Mouse (Mus musculus) hindbrain, embryonic 12.5 days (tissue): ENCODE results near the gene 1700013G24Rik. TPM values are rescaled to one million over a fixed set of nuclear protein-coding genes. Genes with fewer than 3 reads are reported as not detected.

Experiments
- ATAC-seq: fragments of 200-750 bp; cut with Nextera tagmentation; 2 replicates; pipeline ENCODE4 v1.8.0; 2017; ENCODE audit warnings: moderate TSS enrichment; ENCODE audit not compliant: low FRiP score
- H3K27ac ChIP-seq: fragments of 300-500 bp; sonication (generic); 2 replicates; pipeline ENCODE4 v1.5.1; 2016; ENCODE audit warnings: mild to moderate bottlenecking
- H3K27me3 ChIP-seq: fragments of 300-500 bp; sonication (generic); 2 replicates; pipeline ENCODE4 v1.6.1; 2016; ENCODE audit warnings: mild to moderate bottlenecking
- H3K36me3 ChIP-seq: fragments of 300-500 bp; sonication (generic); 2 replicates; pipeline ENCODE4 v1.6.1; 2016; ENCODE audit warnings: mild to moderate bottlenecking
- H3K4me1 ChIP-seq: fragments of 300-500 bp; sonication (generic); 2 replicates; pipeline ENCODE4 v1.6.1; 2016
- H3K4me2 ChIP-seq: fragments of 300-500 bp; sonication (generic); replicated peaks from 2 replicates; pipeline ENCODE4 v1.6.1; 2016; ENCODE audit warnings: mild to moderate bottlenecking
- H3K4me3 ChIP-seq: fragments of 300-500 bp; sonication (generic); 2 replicates; pipeline ENCODE4 v1.5.1; 2016; ENCODE audit warnings: mild to moderate bottlenecking
- H3K9ac ChIP-seq: fragments of 300-500 bp; sonication (generic); 2 replicates; pipeline ENCODE4 v1.6.1; 2016; ENCODE audit warnings: mild to moderate bottlenecking, moderate library complexity
- H3K9me3 ChIP-seq: fragments of 300-500 bp; sonication (generic); replicated peaks from 2 replicates; pipeline ENCODE4 v1.6.1; 2016; ENCODE audit warnings: mild to moderate bottlenecking
- WGBS: fragments of 180-500 bp; shearing (Covaris S2); methylation state at CpG from one replicate; pipeline ENCODE4 v1.1.7; 2016; 5-methylcytosine and 5-hydroxymethylcytosine counted together
- polyA plus RNA-seq: library from polyadenylated mRNA; unstranded; fragments of >200 nt; fragmentation: Nextera tagmentation; extraction: Ambion mirVana; gene quantifications from 2 replicates; pipeline ENCODE4 v1.2.1, GENCODE M21; 2016

Gene 1700013G24Rik
- polyA plus RNA-seq, 1 experiment from 2014 or later = not detected

GRCm38 (mm10) chr4:137480993-137481340 is 27.9 kb downstream of the 1700013G24Rik start:
- H3K27ac ChIP-seq = no peak overlapping the region
- no peak overlapping the region for H3K4me2 ChIP-seq
- ATAC-seq = no peak
- no peaks in the 10 kb centered on the region for H3K27me3 ChIP-seq
- H3K4me3 ChIP-seq = no peak overlapping the region
- H3K9me3 ChIP-seq = no peaks in the 10 kb centered on the region
- WGBS = 38% methylated on average over 1 of the region's 1 CpGs
- no peaks in the 10 kb centered on the region for H3K36me3 ChIP-seq
- H3K4me1 ChIP-seq = peaks cover 76% of the 10 kb centered on the region
- 0 out of 2 replicates have a peak overlapping the region, but pooled peaks have one; percentile 23 for H3K9ac ChIP-seq

- H3K9ac ChIP-seq = 0 out of 2 replicates have a peak overlapping the region, but pooled peaks have one; percentile 18
- H3K4me2 ChIP-seq = no peak overlapping the region
- peaks cover 76% of the 10 kb centered on the region for H3K4me1 ChIP-seq
- H3K4me3 ChIP-seq = no peak overlapping the region
- no peak overlapping the region for H3K27ac ChIP-seq
- WGBS = 57% methylated on average over 13 of the region's 13 CpGs
- no peaks in the 10 kb centered on the region for H3K36me3 ChIP-seq
- no peak for ATAC-seq
- no peaks in the 10 kb centered on the region for H3K27me3 ChIP-seq
- H3K9me3 ChIP-seq = no peaks in the 10 kb centered on the region
Measured at GRCm38 (mm10) chr4:137481381-137482030, 28.4 kb downstream of the 1700013G24Rik start.

DNA sequence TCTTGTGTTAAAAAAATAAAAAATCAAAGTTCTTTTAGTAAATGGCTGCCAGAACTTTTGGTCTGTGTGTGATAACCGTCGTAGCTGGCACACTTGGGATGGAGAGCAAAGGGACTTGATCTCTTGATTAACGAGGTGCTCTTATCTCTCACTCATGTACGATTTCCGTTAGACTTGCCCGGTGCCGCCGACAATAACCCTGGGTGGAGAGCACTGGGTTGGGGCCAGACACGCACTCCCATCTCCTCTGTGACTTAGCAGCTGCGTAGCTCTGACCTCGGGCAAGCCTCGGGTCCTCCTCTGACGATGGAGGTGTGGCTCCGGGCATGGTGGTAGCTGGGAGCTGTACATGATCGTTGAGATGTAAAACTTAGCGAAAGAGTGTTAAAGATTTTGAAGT is 30.8 kb downstream of the 1700013G24Rik start:
- no peak overlapping the region for H3K4me3 ChIP-seq
- H3K27me3 ChIP-seq = no peaks in the 10 kb centered on the region
- no peak overlapping the region for H3K9ac ChIP-seq
- H3K36me3 ChIP-seq = no peaks in the 10 kb centered on the region
- no peak overlapping the region for H3K4me2 ChIP-seq
- H3K27ac ChIP-seq = no peak overlapping the region
- peaks cover 84% of the 10 kb centered on the region for H3K4me1 ChIP-seq
- 81% methylated on average over 16 of the region's 16 CpGs for WGBS
- ATAC-seq = no peak
- H3K9me3 ChIP-seq = no peaks in the 10 kb centered on the region

GRCm38 (mm10) chr4:137484586-137484985 is 31.5 kb downstream of the 1700013G24Rik start:
- no peak for ATAC-seq
- Histone ChIP-seq H3K4me3 (no peak overlapping the region), H3K9ac (peak overlapping the region; percentile 4; the same call in 1 of the 2 replicates), H3K27ac (peak overlapping the region; percentile 35), H3K36me3 (no peaks in the 10 kb centered on the region), H3K9me3 (no peaks in the 10 kb centered on the region), H3K4me2 (no peak overlapping the region), H3K27me3 (no peaks in the 10 kb centered on the region), H3K4me1 (peaks cover 84% of the 10 kb centered on the region)
- 67% methylated on average over 7 of the region's 7 CpGs for WGBS

DNA sequence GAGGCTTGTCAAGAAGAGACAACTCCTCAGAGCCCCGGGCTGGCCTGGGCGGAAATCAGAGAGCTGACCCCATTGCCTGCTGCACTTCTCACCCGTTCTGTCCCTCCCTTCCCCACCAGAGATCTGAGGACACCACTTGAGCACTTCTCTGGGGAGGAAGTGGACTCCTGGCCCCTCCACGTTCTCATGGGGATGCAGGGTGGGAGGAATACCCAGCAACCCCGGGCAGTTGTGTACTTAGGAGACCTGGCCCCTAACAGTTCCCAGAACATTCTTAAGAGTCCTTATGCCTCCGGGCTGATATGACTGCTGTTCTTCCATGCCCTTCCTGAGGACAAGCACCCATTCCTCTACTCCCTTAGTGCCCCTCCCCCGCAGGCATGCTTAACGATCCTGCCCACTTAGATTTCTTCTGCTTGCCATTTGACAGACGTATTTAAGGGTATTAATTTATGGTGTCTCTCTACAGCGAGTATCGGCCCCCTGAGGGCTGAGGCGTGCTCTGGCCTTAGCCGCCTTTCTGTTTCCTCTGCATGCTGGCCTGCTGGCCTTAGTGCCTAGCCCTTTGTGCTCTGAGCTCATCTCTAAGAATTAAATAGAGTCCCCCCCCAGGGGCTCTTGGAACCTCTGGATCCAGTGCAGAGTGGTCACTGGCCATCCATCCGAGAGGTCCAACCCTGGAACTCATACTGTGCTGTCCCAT is 32.3 kb downstream of the 1700013G24Rik start:
- H3K27ac ChIP-seq = no peak overlapping the region; the same call in 1 of the 2 replicates
- no peak overlapping the region for H3K4me3 ChIP-seq
- no peak overlapping the region for H3K4me2 ChIP-seq
- H3K27me3 ChIP-seq = no peaks in the 10 kb centered on the region
- ATAC-seq = no peak
- H3K9me3 ChIP-seq = no peaks in the 10 kb centered on the region
- 36% methylated on average over 14 of the region's 14 CpGs for WGBS
- H3K36me3 ChIP-seq = no peaks in the 10 kb centered on the region
- H3K4me1 ChIP-seq = peaks cover 77% of the 10 kb centered on the region
- H3K9ac ChIP-seq = no peak overlapping the region

DNA sequence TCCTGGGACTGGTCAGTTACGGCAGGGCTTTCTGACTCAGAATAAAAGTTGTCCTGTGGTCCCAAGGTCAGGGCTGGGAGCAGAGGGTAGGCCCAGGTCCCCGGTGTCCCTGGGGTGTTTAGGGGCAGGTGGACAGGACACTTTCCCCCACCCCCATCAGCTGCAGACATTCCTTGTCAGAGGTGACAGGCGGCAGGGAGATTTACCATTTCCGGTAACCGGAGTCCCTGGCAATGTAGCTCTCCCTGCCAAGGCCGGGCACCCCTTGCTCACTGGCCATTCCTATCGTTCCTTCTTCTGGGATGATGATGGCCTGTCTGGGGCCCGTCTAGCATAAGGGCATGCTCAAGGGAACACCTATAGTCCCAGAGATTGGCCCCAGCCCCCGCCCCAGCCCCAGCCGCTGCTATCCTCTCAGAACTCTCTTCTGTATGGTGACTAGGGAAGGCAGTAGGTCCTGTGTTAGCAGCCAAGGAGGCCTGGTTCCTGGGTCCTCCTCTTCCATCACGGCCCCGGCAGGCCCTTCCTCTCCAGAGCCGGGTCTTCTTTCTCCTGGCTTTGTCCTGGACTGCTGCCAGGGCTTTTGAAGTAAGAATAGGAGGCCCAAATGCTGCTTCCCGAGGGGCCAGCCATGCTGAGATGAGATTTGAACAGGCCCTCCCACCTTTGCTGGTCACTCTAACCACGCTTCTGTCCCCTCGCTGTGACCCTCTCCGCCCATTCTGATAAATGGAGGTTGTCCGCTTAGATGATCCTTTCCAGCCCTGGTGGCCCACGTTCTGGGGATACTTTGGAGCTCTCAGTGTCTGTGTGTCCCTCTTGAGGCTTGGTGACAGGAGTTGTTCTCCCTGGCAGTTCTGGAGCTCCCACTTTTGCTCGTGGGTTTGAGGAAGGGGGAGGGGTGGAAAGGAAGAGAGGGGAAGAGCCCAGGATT is 33.3 kb downstream of the 1700013G24Rik start:
- no peak for ATAC-seq
- Histone ChIP-seq H3K27me3 (no peaks in the 10 kb centered on the region), H3K36me3 (no peaks in the 10 kb centered on the region), H3K4me2 (no peak overlapping the region; the same call in 1 of the 2 replicates), H3K9ac (peak overlapping the region; percentile 1; the same call in 1 of the 2 replicates), H3K27ac (peak overlapping the region; percentile 24; the same call in 1 of the 2 replicates), H3K4me3 (no peak overlapping the region), H3K9me3 (no peaks in the 10 kb centered on the region), H3K4me1 (peaks cover 68% of the 10 kb centered on the region)
- 33% methylated on average over 20 of the region's 20 CpGs for WGBS

DNA sequence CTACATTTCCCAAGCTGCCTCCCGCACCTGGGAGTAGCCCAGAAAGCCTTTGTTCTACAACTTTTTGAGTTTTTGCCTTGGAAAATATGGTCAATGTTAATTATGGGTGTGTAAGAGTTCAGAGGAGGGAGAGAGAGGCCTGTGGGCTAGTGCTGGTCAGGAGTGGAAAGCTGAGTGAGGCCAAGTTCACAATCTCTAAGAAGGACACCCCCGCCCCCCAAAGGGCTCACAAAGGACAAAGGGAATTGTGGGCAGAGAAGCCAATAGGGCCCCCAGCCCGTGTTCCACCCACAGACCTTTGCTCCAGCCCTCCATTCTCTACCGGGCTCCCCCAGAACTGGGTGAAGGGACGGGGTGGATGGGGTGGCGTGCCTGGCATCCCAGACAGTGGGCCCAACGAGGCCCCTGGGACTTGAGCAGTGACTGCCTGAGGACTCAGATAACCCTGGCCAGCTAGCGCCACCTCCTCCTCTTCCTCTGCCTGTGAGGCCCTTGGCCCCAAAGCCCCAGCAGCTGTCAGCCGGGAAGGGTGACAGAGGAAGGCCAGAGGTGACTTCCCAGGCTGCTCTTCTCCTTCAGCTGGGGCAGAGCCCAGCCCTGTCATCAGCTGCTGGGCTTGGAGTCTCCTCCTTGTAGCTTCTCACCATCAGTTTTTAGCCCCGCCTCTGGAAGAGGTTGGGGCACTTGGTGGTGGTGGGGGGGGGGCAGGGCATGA is 34.4 kb downstream of the 1700013G24Rik start:
- H3K4me1 ChIP-seq = peaks cover 57% of the 10 kb centered on the region
- peak overlapping the region; percentile 32; the same call in 1 of the 2 replicates for H3K9ac ChIP-seq
- no peak overlapping the region for H3K4me3 ChIP-seq
- H3K27ac ChIP-seq = peak overlapping the region; percentile 23; the same call in 1 of the 2 replicates
- ATAC-seq = no peak
- H3K4me2 ChIP-seq = no peak overlapping the region
- WGBS = 44% methylated on average over 10 of the region's 10 CpGs
- H3K9me3 ChIP-seq = no peaks in the 10 kb centered on the region
- no peaks in the 10 kb centered on the region for H3K36me3 ChIP-seq
- H3K27me3 ChIP-seq = no peaks in the 10 kb centered on the region

DNA sequence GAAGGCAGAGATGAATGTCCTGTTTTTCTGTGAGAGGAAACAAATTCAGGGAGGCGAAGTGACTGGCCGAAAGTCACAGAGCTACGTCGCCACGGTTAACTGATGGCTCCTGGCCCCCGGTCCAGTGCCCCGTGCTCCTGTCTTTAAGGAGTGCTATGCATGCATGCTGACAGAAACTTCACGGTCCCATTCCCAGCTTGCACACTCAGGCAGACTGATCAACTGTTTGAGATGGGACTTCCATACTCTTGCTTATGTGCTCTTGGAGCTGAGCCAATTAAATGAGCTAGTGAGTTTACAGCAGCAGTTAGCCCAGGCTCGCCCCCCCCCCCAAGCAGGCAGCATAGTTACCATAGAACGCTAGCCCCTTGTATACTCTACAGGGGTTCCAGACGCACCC is 35.0 kb downstream of the 1700013G24Rik start:
- no peaks in the 10 kb centered on the region for H3K9me3 ChIP-seq
- no peak overlapping the region for H3K4me3 ChIP-seq
- 26% methylated on average over 11 of the region's 11 CpGs for WGBS
- no peaks in the 10 kb centered on the region for H3K36me3 ChIP-seq
- 0 out of 2 replicates have a peak overlapping the region, but pooled peaks have one; percentile 55 for H3K27ac ChIP-seq
- no peak for ATAC-seq
- no peak overlapping the region for H3K9ac ChIP-seq
- H3K4me1 ChIP-seq = peaks cover 54% of the 10 kb centered on the region
- no peaks in the 10 kb centered on the region for H3K27me3 ChIP-seq
- no peak overlapping the region for H3K4me2 ChIP-seq

GRCm38 (mm10) chr4:137488571-137489303 is 35.7 kb downstream of the 1700013G24Rik start:
- no peak overlapping the region for H3K4me2 ChIP-seq
- no peaks in the 10 kb centered on the region for H3K9me3 ChIP-seq
- H3K4me3 ChIP-seq = no peak overlapping the region
- 10% methylated on average over 12 of the region's 12 CpGs for WGBS
- H3K27me3 ChIP-seq = no peaks in the 10 kb centered on the region
- no peaks in the 10 kb centered on the region for H3K36me3 ChIP-seq
- H3K27ac ChIP-seq = peak overlapping the region; percentile 55
- peak; percentile 52 for ATAC-seq
- H3K4me1 ChIP-seq = peaks cover 54% of the 10 kb centered on the region
- no peak overlapping the region for H3K9ac ChIP-seq

GRCm38 (mm10) chr4:137489996-137490395 is 36.9 kb downstream of the 1700013G24Rik start:
- WGBS = 61% methylated on average over 8 of the region's 8 CpGs
- H3K4me1 ChIP-seq = peaks cover 54% of the 10 kb centered on the region

DNA sequence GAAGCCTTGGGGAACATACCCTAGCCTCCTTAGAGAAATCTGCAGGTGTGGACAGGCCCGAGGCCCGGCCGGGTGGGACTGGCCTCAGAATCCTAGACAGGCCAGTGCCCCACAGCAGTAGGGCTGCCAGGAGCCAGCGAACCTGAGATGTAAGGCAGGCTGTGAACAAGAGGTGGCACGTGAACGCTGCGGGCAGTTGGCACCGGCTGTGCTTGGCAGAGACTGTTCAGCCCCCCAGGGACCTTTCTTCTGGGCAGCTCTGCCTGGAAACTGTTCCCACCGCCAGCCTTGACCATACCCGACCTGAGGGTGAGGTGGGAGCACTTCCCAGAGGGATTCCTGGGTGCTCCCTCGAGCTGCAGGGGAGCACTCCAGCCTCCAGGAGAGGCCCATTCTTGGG is 39.5 kb downstream of the 1700013G24Rik start:
- Histone ChIP-seq H3K4me2 (no peak overlapping the region), H3K9ac (no peak overlapping the region), H3K4me1 (peaks cover 34% of the 10 kb centered on the region), H3K9me3 (no peaks in the 10 kb centered on the region), H3K27ac (no peak overlapping the region), H3K27me3 (no peaks in the 10 kb centered on the region), H3K4me3 (no peak overlapping the region), H3K36me3 (no peaks in the 10 kb centered on the region)
- no peak for ATAC-seq
- 78% methylated on average over 11 of the region's 11 CpGs for WGBS

More at GRCm38 (mm10) chr4:137489996-137490395, 36.9 kb downstream of the 1700013G24Rik start:
- peak overlapping the region; percentile 23; the same call in 1 of the 2 replicates for H3K27ac ChIP-seq
- no peak for ATAC-seq
- no peaks in the 10 kb centered on the region for H3K36me3 ChIP-seq
- H3K4me3 ChIP-seq = no peak overlapping the region
- peak overlapping the region; percentile 43; the same call in 1 of the 2 replicates for H3K9ac ChIP-seq
- H3K27me3 ChIP-seq = no peaks in the 10 kb centered on the region
- H3K4me2 ChIP-seq = no peak overlapping the region
- no peaks in the 10 kb centered on the region for H3K9me3 ChIP-seq
